Mouse (Mus musculus) lung, adult 2 months (tissue): Measurements from ENCODE around the gene Atoh8.

Experiments
- CTCF ChIP-seq: fragments of 200-500 bp; IDR thresholded peaks from 2 replicates; pipeline ENCODE4 v1.5.1; 2011; ENCODE audit warnings: mild to moderate bottlenecking, low read length, control low read depth; ENCODE audit not compliant: insufficient read depth
- POLR2A ChIP-seq: fragments of 200-500 bp; IDR thresholded peaks from 2 replicates; pipeline ENCODE4 v1.6.1; 2011; ENCODE audit warnings: low read depth, mild to moderate bottlenecking, control low read depth, low read length, borderline replicate concordance; ENCODE audit errors: extremely low read depth

DNA sequence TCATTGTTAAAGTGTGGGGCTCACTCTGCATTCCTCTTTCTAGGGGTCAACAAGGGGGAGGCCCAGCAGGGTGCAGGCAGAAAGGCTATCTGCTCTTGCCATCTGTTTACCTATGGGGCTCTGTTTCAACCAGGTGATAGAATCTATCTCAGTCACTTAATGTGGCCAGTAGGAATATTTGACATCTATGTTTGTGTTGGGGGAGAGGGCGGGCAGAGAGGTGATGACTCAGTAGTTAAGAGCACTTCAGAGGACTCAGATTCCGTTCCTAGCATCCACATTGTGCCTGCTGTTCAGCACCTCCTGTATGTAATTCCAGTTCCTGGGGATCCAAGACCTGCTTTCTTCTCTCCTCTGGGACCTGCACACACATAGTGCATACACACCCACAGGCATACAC, 4.7 kb upstream of the Atoh8 start:
- TF ChIP-seq CTCF (no peak), POLR2A (no peak)
